25 mouse cellular contexts compared by ENCODE assay signal in genomic region chr6:31776841-31777240, GRCm38 (mm10).
"Had no signal": no experiment of that assay in that cellular context is flagged by ENCODE, and none has a peak within 500 bp of the region (broad histone marks: within the 10 kb centered on the region; RNA-seq: fewer than 3 reads in every experiment).

No protein-coding gene starts in this region.

- H3K9me3 ChIP-seq: heart, embryonic 13.5 days; heart, embryonic 15.5 days; hindbrain, embryonic 15.5 days; limb, embryonic 12.5 days had no signal

- H3K27me3 ChIP-seq: heart, embryonic 13.5 days; heart, embryonic 15.5 days; hindbrain, embryonic 13.5 days; hindbrain, embryonic 15.5 days; kidney, embryonic 15.5 days; limb, embryonic 12.5 days had no signal

- H3K4me3 ChIP-seq: heart, adult 2 months; heart, embryonic 13.5 days; heart, embryonic 15.5 days; hindbrain, embryonic 13.5 days; hindbrain, embryonic 15.5 days; kidney, embryonic 15.5 days; limb, embryonic 12.5 days had no signal

- H3K9ac ChIP-seq: heart, embryonic 13.5 days; heart, embryonic 15.5 days; hindbrain, embryonic 13.5 days; hindbrain, embryonic 15.5 days; kidney, embryonic 15.5 days; limb, embryonic 12.5 days had no signal

- DNase-seq: gastrocnemius, postnatal 14 days; gastrocnemius, postnatal 36 days; heart, adult 11 months; heart, adult 2 months; heart, postnatal 14 days; heart, postnatal 36 days; kidney, adult 11 months; kidney, adult 2 months; kidney, adult 9 months; kidney, postnatal 14 days; kidney, postnatal 36 days; layer of hippocampus, adult 9-11 months; layer of hippocampus, postnatal 36 days; left cerebral cortex, postnatal 4 days; liver had no signal

- H3K36me3 ChIP-seq: heart, embryonic 13.5 days; heart, embryonic 15.5 days; hindbrain, embryonic 13.5 days; hindbrain, embryonic 15.5 days; kidney, embryonic 15.5 days; limb, embryonic 12.5 days had no signal

- H3K4me2 ChIP-seq: heart, embryonic 11.5 days; heart, embryonic 13.5 days; heart, embryonic 15.5 days; hindbrain, embryonic 13.5 days; hindbrain, embryonic 15.5 days; kidney, embryonic 15.5 days; limb, embryonic 12.5 days; liver, embryonic 11.5 days had no signal

- ATAC-seq: hindbrain, postnatal 0 days had no signal

- H3K27ac ChIP-seq: heart, adult 2 months; heart, embryonic 13.5 days; heart, embryonic 15.5 days; hindbrain, embryonic 13.5 days; hindbrain, embryonic 15.5 days; hindbrain, postnatal 0 days; kidney, embryonic 15.5 days; kidney, postnatal 0 days; limb, embryonic 12.5 days had no signal

- H3K4me1 ChIP-seq: heart, embryonic 13.5 days; heart, embryonic 15.5 days; hindbrain, embryonic 15.5 days; kidney, embryonic 15.5 days; limb, embryonic 12.5 days had no signal
